Mouse (Mus musculus) liver, postnatal 0 days (tissue): Measurements from ENCODE around the gene Slc35a1. TPM values are rescaled to one million over a fixed set of nuclear protein-coding genes. Genes with fewer than 3 reads are reported as not detected.

Experiments
- ATAC-seq: fragments of 200-750 bp; cut with Nextera tagmentation; 2 replicates; pipeline ENCODE4 v1.8.0; 2017; ENCODE audit warnings: mild to moderate bottlenecking, moderate library complexity
- DNase-seq: peaks from one replicate; pipeline ENCODE4 v3.0.0-alpha.2; 2016
- H3K27ac ChIP-seq: fragments of 300-500 bp; sonication (generic); 2 replicates; pipeline ENCODE4 v1.5.1; 2014; ENCODE audit warnings: antibody characterized with exemption, moderate library complexity, mild to moderate bottlenecking, low read depth
- H3K27me3 ChIP-seq: fragments of 300-500 bp; sonication (generic); 2 replicates; pipeline ENCODE4 v1.6.1; 2014; ENCODE audit warnings: low read length, control low read depth, mixed read lengths; ENCODE audit not compliant: insufficient read depth
- H3K36me3 ChIP-seq: fragments of 300-500 bp; sonication (generic); replicated peaks from 2 replicates; pipeline ENCODE4 v1.6.1; 2014; ENCODE audit warnings: mild to moderate bottlenecking, control low read depth, low read length, moderate library complexity, mixed read lengths; ENCODE audit not compliant: insufficient read depth
- H3K4me1 ChIP-seq: fragments of 300-500 bp; sonication (generic); 2 replicates; pipeline ENCODE4 v1.6.1; 2014; ENCODE audit warnings: antibody characterized with exemption, mild to moderate bottlenecking, control low read depth; ENCODE audit not compliant: insufficient read depth
- H3K4me2 ChIP-seq: fragments of 300-500 bp; sonication (generic); 2 replicates; pipeline ENCODE4 v1.6.1; 2014; ENCODE audit warnings: low read depth, mild to moderate bottlenecking, low read length, moderate library complexity, mixed read lengths
- H3K4me3 ChIP-seq: fragments of 300-500 bp; sonication (generic); 2 replicates; pipeline ENCODE4 v1.5.1; 2014; ENCODE audit warnings: low read depth, low read length
- H3K9ac ChIP-seq: fragments of 300-500 bp; sonication (generic); replicated peaks from 2 replicates; pipeline ENCODE4 v1.6.1; 2014; ENCODE audit warnings: mild to moderate bottlenecking, moderate library complexity
- H3K9me3 ChIP-seq: fragments of 300-500 bp; sonication (generic); 2 replicates; pipeline ENCODE4 v1.6.1; 2016; ENCODE audit warnings: mild to moderate bottlenecking, control low read depth, low read length, mixed read lengths
- CTCF ChIP-seq: sonication (generic); IDR thresholded peaks from 2 replicates; pipeline ENCODE4 v1.5.1; 2016; ENCODE audit warnings: antibody characterized with exemption, low read depth
- EP300 ChIP-seq: IDR thresholded peaks from 2 replicates; pipeline ENCODE4 v1.6.1; 2016; ENCODE audit warnings: antibody characterized with exemption, low read depth, mild to moderate bottlenecking
- WGBS: fragments of 180-500 bp; shearing (Covaris S2); extraction: QIAGEN DNeasy Blood & Tissue Kit; methylation state at CpG from one replicate; pipeline ENCODE4 v1.1.7; 2014; ENCODE audit not compliant: insufficient replicate concordance; 5-methylcytosine and 5-hydroxymethylcytosine counted together
- polyA plus RNA-seq: library from polyadenylated mRNA; unstranded; fragments of >200 nt; fragmentation: Nextera tagmentation; extraction: Ambion mirVana; gene quantifications from 2 replicates; pipeline ENCODE4 v1.2.1, GENCODE M21; 2015

Slc35a1 gene
- polyA plus RNA-seq, 1 experiment from 2014 or later, result 12.3 TPM

GRCm38 (mm10) chr4:34626401-34626800 is 60.8 kb downstream of the Slc35a1 start:
- Histone ChIP-seq H3K27me3 (no peaks in the 10 kb centered on the region), H3K36me3 (peaks cover 15% of the 10 kb centered on the region), H3K4me1 (no peaks in the 10 kb centered on the region), H3K4me3 (no peak overlapping the region), H3K27ac (no peak overlapping the region), H3K9me3 (no peaks in the 10 kb centered on the region), H3K4me2 (no peak overlapping the region), H3K9ac (no peak overlapping the region)
- TF ChIP-seq CTCF, result no peak
- TF ChIP-seq EP300, result no peak
- 92% methylated on average over 6 of the region's 6 CpGs for WGBS
- DNase-seq, result no peak
- no peak for ATAC-seq

GRCm38 (mm10) chr4:34625556-34625955 is 61.7 kb downstream of the Slc35a1 start:
- Histone ChIP-seq H3K4me3 (no peak overlapping the region), H3K9ac (no peak overlapping the region), H3K27me3 (no peaks in the 10 kb centered on the region), H3K4me1 (no peaks in the 10 kb centered on the region), H3K27ac (no peak overlapping the region), H3K4me2 (no peak overlapping the region), H3K9me3 (no peaks in the 10 kb centered on the region), H3K36me3 (peaks cover 15% of the 10 kb centered on the region)
- TF ChIP-seq CTCF, result no peak
- TF ChIP-seq EP300, result no peak
- no peak for ATAC-seq
- 84% methylated on average over 4 of the region's 4 CpGs for WGBS
- DNase-seq, result no peak

GRCm38 (mm10) chr4:34616146-34616545 is 71.1 kb downstream of the Slc35a1 start:
- DNase-seq (no peak), ATAC-seq (no peak)
- 67% methylated on average over 8 of the region's 8 CpGs for WGBS
- no peaks in the 10 kb centered on the region for H3K27me3 ChIP-seq
- H3K9me3 ChIP-seq, result no peaks in the 10 kb centered on the region
- no peaks in the 10 kb centered on the region for H3K36me3 ChIP-seq
- H3K9ac ChIP-seq, result peak overlapping the region; percentile 90
- TF ChIP-seq CTCF, result no peak
- TF ChIP-seq EP300, result no peak
- H3K4me1 ChIP-seq, result peaks cover 25% of the 10 kb centered on the region
- H3K4me3 ChIP-seq, result peak overlapping the region; percentile 93; the same call in 1 of the 2 replicates
- no peak overlapping the region for H3K27ac ChIP-seq
- H3K4me2 ChIP-seq, result peak overlapping the region; percentile 96

GRCm38 (mm10) chr4:34615303-34615702 is 71.9 kb downstream of the Slc35a1 start:
- Histone ChIP-seq H3K9me3 (no peaks in the 10 kb centered on the region), H3K4me2 (peak overlapping the region; percentile 96), H3K4me1 (peaks cover 25% of the 10 kb centered on the region), H3K27ac (peak overlapping the region; percentile 93), H3K4me3 (peak overlapping the region; percentile 93), H3K27me3 (no peaks in the 10 kb centered on the region), H3K36me3 (no peaks in the 10 kb centered on the region), H3K9ac (peak overlapping the region; percentile 90)
- TF ChIP-seq CTCF (no peak), EP300 (no peak)
- 1% methylated on average over 13 of the region's 13 CpGs for WGBS
- ATAC-seq, result no peak
- DNase-seq, result peak; percentile 31

- Histone ChIP-seq H3K27me3 (no peaks in the 10 kb centered on the region), H3K9ac (peak within 1 kb of the TSS; percentile 90), H3K4me1 (peaks cover 25% of the 10 kb centered on the region), H3K9me3 (no peaks in the 10 kb centered on the region), H3K4me2 (peak within 1 kb of the TSS; percentile 96), H3K36me3 (0 out of 2 replicates have a peak, but pooled peaks cover 2% of the 10 kb centered on the region), H3K4me3 (peak within 1 kb of the TSS; percentile 93), H3K27ac (peak within 1 kb of the TSS; percentile 93)
- DNase-seq, result peak; percentile 95
- under 1% methylated on average over 42 of the region's 42 CpGs for WGBS
- ATAC-seq, result peak; percentile 99
- TF ChIP-seq EP300 (no peak), CTCF (peak; percentile 47)
Observed at GRCm38 (mm10) chr4:34614630-34615094, 72.6 kb downstream of the Slc35a1 start, which contains the start of the genes Orc3 and Rars2. TSS of gene Orc3 (minus strand) at chr4:34614944. TSS of gene Rars2 (plus strand) at chr4:34614957.

GRCm38 (mm10) chr4:34613571-34614145 is 73.6 kb downstream of the Slc35a1 start:
- DNase-seq, result peak; percentile 55

More at GRCm38 (mm10) chr4:34613571-34614145, 73.6 kb downstream of the Slc35a1 start:
- H3K4me3 ChIP-seq, result peak overlapping the region; percentile 93
- peak overlapping the region; percentile 96 for H3K4me2 ChIP-seq
- no peak for ATAC-seq
- WGBS, result 37% methylated on average over 6 of the region's 6 CpGs
- no peaks in the 10 kb centered on the region for H3K27me3 ChIP-seq
- TF ChIP-seq CTCF, result no peak
- TF ChIP-seq EP300, result no peak
- H3K4me1 ChIP-seq, result peaks cover 25% of the 10 kb centered on the region
- peak overlapping the region; percentile 93 for H3K27ac ChIP-seq
- peaks cover 5% of the 10 kb centered on the region; the same call in 1 of the 2 replicates for H3K36me3 ChIP-seq
- peak overlapping the region; percentile 90 for H3K9ac ChIP-seq
- no peaks in the 10 kb centered on the region for H3K9me3 ChIP-seq

Other genes starting within 250 kb of the Slc35a1 start
- gene Akirin2, start 136.5 kb downstream of the Slc35a1 start, polyA plus RNA-seq, result 21.0 and 23.3 TPM in 2 replicates
- gene Orc3, start 72.5 kb downstream of the Slc35a1 start, polyA plus RNA-seq, result 23.1 and 23.3 TPM in 2 replicates
- gene Rars2, start 72.5 kb downstream of the Slc35a1 start, polyA plus RNA-seq, result 17.8 and 18.1 TPM in 2 replicates
- not detected in 2 replicates for gene Cfap206, start 42.8 kb upstream of the Slc35a1 start, polyA plus RNA-seq
- gene Gm136, start 68.8 kb upstream of the Slc35a1 start, polyA plus RNA-seq, result not detected in 2 replicates
- gene Smim8, start 91.0 kb upstream of the Slc35a1 start, polyA plus RNA-seq, result 34.5 and 41.9 TPM in 2 replicates
- 3.6 and 4.5 TPM in 2 replicates for gene Zfp292, start 195.5 kb upstream of the Slc35a1 start, polyA plus RNA-seq
- 2.0 and 2.2 TPM in 2 replicates for gene Cga, start 206.3 kb upstream of the Slc35a1 start, polyA plus RNA-seq